Mouse (Mus musculus): ENCODE data around the gene Dcaf12.

DNA sequence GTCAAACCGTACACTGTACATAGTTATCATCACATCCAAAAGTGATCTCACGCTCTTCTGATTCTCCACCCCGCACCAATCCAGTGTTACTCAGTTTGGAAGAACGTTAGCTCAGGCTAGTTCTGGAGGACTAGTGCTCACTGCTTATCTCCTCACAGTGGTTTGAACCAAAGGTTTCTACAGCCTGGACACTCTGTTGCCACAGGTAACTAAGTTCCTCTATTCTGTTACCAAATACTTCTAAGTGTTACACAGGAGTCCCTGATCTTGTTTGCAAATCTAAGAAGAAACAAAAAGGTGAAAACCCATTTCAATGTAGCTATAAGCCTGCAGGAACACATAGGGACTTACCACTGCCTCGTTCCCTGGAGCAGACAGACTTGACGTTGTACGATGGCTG lies 18.7 kb downstream of the Dcaf12 start:
- TF ChIP-seq GATA1 (IDR thresholded peaks at IDR 0.05; ENCODE audit: borderline replicate concordance, low read length), result no peak
- no peak for TF ChIP-seq FLI1 (IDR thresholded peaks at IDR 0.05; ENCODE audit: low read length)
